Mouse (Mus musculus) MEL (cell line): Measurements from ENCODE around the gene Cyp3a57.

Source experiments
- CTCF ChIP-seq, 3 experiments: IDR thresholded peaks in 2 of 3; conservative IDR thresholded peaks in 1 of 3; 2 replicates each; pipeline ENCODE4 v1.5.1; 2011 to 2012; ENCODE audit warnings: low read length in 3 of 3, low read depth in 2 of 3, mild to moderate bottlenecking in 2 of 3, improper control_type of control experiment in 1 of 3, inconsistent platforms in 1 of 3, mixed read lengths in 1 of 3, moderate library complexity in 1 of 3; ENCODE audit not compliant: control insufficient read depth in 1 of 3, insufficient read depth in 1 of 3, poor library complexity in 1 of 3, severe bottlenecking in 1 of 3
- ELF1 ChIP-seq: IDR thresholded peaks from 2 replicates; pipeline ENCODE4 v1.6.1; 2014; ENCODE audit warnings: low read depth, mild to moderate bottlenecking, inconsistent platforms, low read length, improper control_type of control experiment, moderate library complexity
- ETS1 ChIP-seq: IDR thresholded peaks from 2 replicates; pipeline ENCODE4 v1.6.1; 2012; ENCODE audit warnings: low read depth, mild to moderate bottlenecking, inconsistent platforms, low read length, improper control_type of control experiment, moderate library complexity
- HCFC1 ChIP-seq: IDR thresholded peaks from 2 replicates; pipeline ENCODE4 v1.6.1; 2012; ENCODE audit warnings: low read depth, mild to moderate bottlenecking, inconsistent platforms, low read length, improper control_type of control experiment, moderate library complexity
- MAFK ChIP-seq: IDR thresholded peaks from 2 replicates; pipeline ENCODE4 v1.6.1; 2011; ENCODE audit warnings: low read depth, mild to moderate bottlenecking, low read length, improper control_type of control experiment, borderline replicate concordance
- MAZ ChIP-seq: IDR thresholded peaks from 2 replicates; pipeline ENCODE4 v1.6.1; 2012; ENCODE audit warnings: low read depth, mild to moderate bottlenecking, inconsistent platforms, low read length, improper control_type of control experiment
- MEF2A ChIP-seq: IDR thresholded peaks from 2 replicates; pipeline ENCODE4 v1.6.1; 2014; ENCODE audit warnings: low read depth, mild to moderate bottlenecking, inconsistent platforms, low read length, improper control_type of control experiment; ENCODE audit not compliant: poor library complexity, insufficient replicate concordance, severe bottlenecking; ENCODE audit errors: extremely low read depth
- NRF1 ChIP-seq: IDR thresholded peaks from 2 replicates; pipeline ENCODE4 v1.6.1; 2014; ENCODE audit warnings: low read depth, mild to moderate bottlenecking, inconsistent platforms, low read length, improper control_type of control experiment, moderate library complexity; ENCODE audit not compliant: poor library complexity, insufficient read depth, severe bottlenecking
- POLR2AphosphoS5 ChIP-seq: IDR thresholded peaks from 2 replicates; pipeline ENCODE4 v1.6.1; 2012; ENCODE audit warnings: low read depth, borderline replicate concordance, mild to moderate bottlenecking, inconsistent platforms, low read length, moderate library complexity, mixed read lengths
- RAD21 ChIP-seq: IDR thresholded peaks from 2 replicates; pipeline ENCODE4 v1.6.1; 2011; ENCODE audit warnings: mild to moderate bottlenecking, low read depth, low read length, improper control_type of control experiment
- SMC3 ChIP-seq: IDR thresholded peaks from 2 replicates; pipeline ENCODE4 v1.6.1; 2011; ENCODE audit warnings: low read depth, low read length, improper control_type of control experiment
- TCF12 ChIP-seq: IDR thresholded peaks from 2 replicates; pipeline ENCODE4 v1.6.1; 2014; ENCODE audit warnings: low read depth, mild to moderate bottlenecking, inconsistent platforms, low read length, improper control_type of control experiment, moderate library complexity
- USF1 ChIP-seq: IDR thresholded peaks from 2 replicates; pipeline ENCODE4 v1.6.1; 2014; ENCODE audit warnings: low read depth, mild to moderate bottlenecking, inconsistent platforms, low read length, improper control_type of control experiment, moderate library complexity
- ZC3H11A ChIP-seq: IDR thresholded peaks from 2 replicates; pipeline ENCODE4 v1.6.1; 2012; ENCODE audit warnings: low read depth, mild to moderate bottlenecking, inconsistent platforms, low read length, improper control_type of control experiment

DNA sequence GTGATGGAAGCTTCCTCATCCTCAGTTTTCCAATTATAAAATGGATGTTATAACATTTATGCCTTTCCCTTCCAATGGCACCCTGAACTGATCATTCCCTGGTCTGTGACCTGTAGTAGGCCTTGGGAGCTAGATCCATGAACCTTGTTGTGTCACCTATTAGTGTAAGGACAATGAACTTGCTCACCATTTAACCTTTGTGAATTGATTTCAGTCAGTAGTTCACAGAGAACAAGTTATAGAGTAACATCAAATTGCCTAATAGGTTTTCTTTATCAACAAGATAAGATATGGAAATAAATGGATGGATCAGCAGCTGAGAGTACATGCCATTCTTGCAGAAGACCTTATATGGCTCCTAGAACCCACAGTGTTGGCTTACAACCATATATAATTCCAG is 85.9 kb downstream of the Cyp3a57 start:
- TF ChIP-seq ETS1, result no peak
- TF ChIP-seq POLR2AphosphoS5, result no peak
- no peak for TF ChIP-seq USF1
- no peak for TF ChIP-seq CTCF (IDR thresholded peaks at IDR 0.05 in 2 of 3, conservative IDR thresholded peaks at IDR 0.05 in 1 of 3; ENCODE audit: control insufficient read depth in 1 of 3, insufficient read depth in 1 of 3, low read depth in 2 of 3, low read length in 3 of 3, poor library complexity in 1 of 3, severe bottlenecking in 1 of 3)
- no peak for TF ChIP-seq ZC3H11A
- no peak for TF ChIP-seq MAFK
- no peak for TF ChIP-seq ELF1
- TF ChIP-seq TCF12, result no peak
- TF ChIP-seq HCFC1, result no peak
- no peak for TF ChIP-seq MEF2A
- TF ChIP-seq SMC3, result no peak
- TF ChIP-seq RAD21, result no peak
- no peak for TF ChIP-seq NRF1
- no peak for TF ChIP-seq MAZ
